Mouse (Mus musculus): Measurements from ENCODE around the gene Olfr671. TPM values are rescaled to one million over a fixed set of nuclear protein-coding genes. Genes with fewer than 3 reads are reported as not detected.

The Olfr671 gene
- polyA plus RNA-seq, 1 experiment from 2014 or later, result not detected

Other genes with a start within 250 kb of the Olfr671 start
- gene Usp17le, start 201.7 kb downstream of the Olfr671 start, polyA plus RNA-seq (2014; fragmentation: Nextera tagmentation; extraction: Ambion mirVana), result not detected in 2 replicates
- not detected in 2 replicates for gene Usp17lb, start 136.5 kb downstream of the Olfr671 start, polyA plus RNA-seq (2014; fragmentation: Nextera tagmentation; extraction: Ambion mirVana)
- gene Usp17la, start 122.1 kb downstream of the Olfr671 start, polyA plus RNA-seq (2014; fragmentation: Nextera tagmentation; extraction: Ambion mirVana), result not detected in 2 replicates
- not detected in 2 replicates for gene Olfr665, start 101.1 kb downstream of the Olfr671 start, polyA plus RNA-seq (2014; fragmentation: Nextera tagmentation; extraction: Ambion mirVana)
- gene Olfr666, start 83.2 kb downstream of the Olfr671 start, polyA plus RNA-seq (2014; fragmentation: Nextera tagmentation; extraction: Ambion mirVana), result not detected in 2 replicates
- not detected in 2 replicates for gene Olfr667, start 57.6 kb downstream of the Olfr671 start, polyA plus RNA-seq (2014; fragmentation: Nextera tagmentation; extraction: Ambion mirVana)
- not detected in 2 replicates for gene Olfr668, start 51.1 kb downstream of the Olfr671 start, polyA plus RNA-seq (2014; fragmentation: Nextera tagmentation; extraction: Ambion mirVana)
- not detected in 2 replicates for gene Olfr669, start 44.9 kb downstream of the Olfr671 start, polyA plus RNA-seq (2014; fragmentation: Nextera tagmentation; extraction: Ambion mirVana)
- not detected in 2 replicates for gene Olfr670, start 16.5 kb downstream of the Olfr671 start, polyA plus RNA-seq (2014; fragmentation: Nextera tagmentation; extraction: Ambion mirVana)
- gene Olfr672, start 22.9 kb upstream of the Olfr671 start, polyA plus RNA-seq (2014; fragmentation: Nextera tagmentation; extraction: Ambion mirVana), result not detected in 2 replicates
- gene Olfr675, start 49.3 kb upstream of the Olfr671 start, polyA plus RNA-seq (2014; fragmentation: Nextera tagmentation; extraction: Ambion mirVana), result not detected in 2 replicates
- not detected in 2 replicates for gene Olfr676, start 53.6 kb upstream of the Olfr671 start, polyA plus RNA-seq (2014; fragmentation: Nextera tagmentation; extraction: Ambion mirVana)
- gene Olfr677, start 72.2 kb upstream of the Olfr671 start, polyA plus RNA-seq (2014; fragmentation: Nextera tagmentation; extraction: Ambion mirVana), result not detected in 2 replicates
- gene Olfr678, start 85.3 kb upstream of the Olfr671 start, polyA plus RNA-seq (2014; fragmentation: Nextera tagmentation; extraction: Ambion mirVana), result not detected in 2 replicates
- not detected in 2 replicates for gene Olfr679, start 102.1 kb upstream of the Olfr671 start, polyA plus RNA-seq (2014; fragmentation: Nextera tagmentation; extraction: Ambion mirVana)
- gene Olfr680-ps1, start 113.7 kb upstream of the Olfr671 start, polyA plus RNA-seq (2014; fragmentation: Nextera tagmentation; extraction: Ambion mirVana), result not detected in 2 replicates
- gene Olfr681, start 137.7 kb upstream of the Olfr671 start, polyA plus RNA-seq (2014; fragmentation: Nextera tagmentation; extraction: Ambion mirVana), result not detected in 2 replicates
- not detected in 2 replicates for gene Olfr683, start 167.9 kb upstream of the Olfr671 start, polyA plus RNA-seq (2014; fragmentation: Nextera tagmentation; extraction: Ambion mirVana)
- gene Olfr684, start 184.5 kb upstream of the Olfr671 start, polyA plus RNA-seq (2014; fragmentation: Nextera tagmentation; extraction: Ambion mirVana), result not detected in 2 replicates
- not detected in 2 replicates for gene Olfr685, start 206.9 kb upstream of the Olfr671 start, polyA plus RNA-seq (2014; fragmentation: Nextera tagmentation; extraction: Ambion mirVana)
- not detected in 2 replicates for gene Olfr686, start 228.4 kb upstream of the Olfr671 start, polyA plus RNA-seq (2014; fragmentation: Nextera tagmentation; extraction: Ambion mirVana)